ENCODE assay signal across 13 mouse cellular contexts in genomic region chr10:3271036-3271435, GRCm38 (mm10). TPM values are rescaled to one million over a fixed set of nuclear protein-coding genes. Genes with fewer than 3 reads are reported as not detected.
DNase-seq lines count a peak whose midpoint lies in the region; ATAC-seq lines count a peak whose summit lies in the region.
"Had no signal": no experiment of that assay in that cellular context is flagged by ENCODE, and none has a peak within 500 bp of the region (broad histone marks: within the 10 kb centered on the region; RNA-seq: fewer than 3 reads in every experiment).

No protein-coding gene starts in this region.

- H3K9me3 ChIP-seq in intestine, embryonic 15.5 days = no peaks in the 10 kb centered on the region
- H3K9me3 ChIP-seq in liver, embryonic 15.5 days (replicated peaks) = no peaks in the 10 kb centered on the region
- no peaks in the 10 kb centered on the region for H3K9me3 ChIP-seq in forebrain, embryonic 16.5 days (ENCODE audit: control insufficient read depth, low read length)
- H3K9me3 ChIP-seq: embryonic facial prominence, embryonic 13.5 days had no signal

- 44% methylated on average over 4 of the region's 4 CpGs for WGBS in intestine, embryonic 15.5 days
- WGBS in liver, embryonic 15.5 days (ENCODE audit: insufficient replicate concordance) = 22% methylated on average over 3 of the region's 4 CpGs
- 81% methylated on average over 3 of the region's 4 CpGs for WGBS in forebrain, embryonic 16.5 days

- H3K27ac ChIP-seq in intestine, embryonic 15.5 days = no peak overlapping the region
- no peak overlapping the region for H3K27ac ChIP-seq in liver, embryonic 15.5 days (replicated peaks)
- H3K27ac ChIP-seq in forebrain, embryonic 16.5 days (ENCODE audit: low read length) = no peak overlapping the region
- H3K27ac ChIP-seq: embryonic facial prominence, embryonic 13.5 days had no signal

- H3K27me3 ChIP-seq in intestine, embryonic 15.5 days (replicated peaks) = no peaks in the 10 kb centered on the region
- no peaks in the 10 kb centered on the region for H3K27me3 ChIP-seq in liver, embryonic 15.5 days
- H3K27me3 ChIP-seq in forebrain, embryonic 16.5 days (replicated peaks; ENCODE audit: control insufficient read depth, insufficient read depth, low read length) = no peaks in the 10 kb centered on the region
- H3K27me3 ChIP-seq: embryonic facial prominence, embryonic 13.5 days had no signal

- no peak overlapping the region for H3K9ac ChIP-seq in intestine, embryonic 15.5 days
- no peak overlapping the region for H3K9ac ChIP-seq in liver, embryonic 15.5 days
- no peak overlapping the region for H3K9ac ChIP-seq in forebrain, embryonic 16.5 days (replicated peaks; ENCODE audit: low read depth, low read length)
- H3K9ac ChIP-seq: embryonic facial prominence, embryonic 13.5 days had no signal

- H3K4me2 ChIP-seq in intestine, embryonic 15.5 days (replicated peaks) = no peak overlapping the region
- no peak overlapping the region for H3K4me2 ChIP-seq in liver, embryonic 15.5 days
- no peak overlapping the region for H3K4me2 ChIP-seq in forebrain, embryonic 16.5 days (ENCODE audit: low read length)
- H3K4me2 ChIP-seq: embryonic facial prominence, embryonic 13.5 days had no signal

- peak; percentile 80 for ATAC-seq in intestine, embryonic 15.5 days
- peak; percentile 90 for ATAC-seq in liver, embryonic 15.5 days (ENCODE audit: insufficient read depth)
- peak; percentile 90 for ATAC-seq in megakaryocyte progenitor cell, adult 5-6 weeks (replicated peaks; ENCODE audit: poor library complexity)
- ATAC-seq in forebrain, embryonic 16.5 days = no peak

- peak; percentile 9 for DNase-seq in kidney, adult 9 months
- DNase-seq in kidney, adult 18-20 months = no peak
- DNase-seq in layer of hippocampus, adult 9-10 months (ENCODE audit: low spot score) = no peak
- no peak for DNase-seq in thymus, postnatal 10 days (ENCODE audit: low spot score in 2 of 2)
- DNase-seq: cerebellum, adult 18-20 months; heart, postnatal 14 days had no signal

- H3K4me3 ChIP-seq in intestine, embryonic 15.5 days (replicated peaks) = no peak overlapping the region
- H3K4me3 ChIP-seq in liver, embryonic 15.5 days (replicated peaks) = no peak overlapping the region
- no peak overlapping the region for H3K4me3 ChIP-seq in forebrain, embryonic 16.5 days (replicated peaks; ENCODE audit: low read length)
- H3K4me3 ChIP-seq: embryonic facial prominence, embryonic 13.5 days had no signal

- H3K4me1 ChIP-seq in intestine, embryonic 15.5 days (replicated peaks) = no peaks in the 10 kb centered on the region
- no peaks in the 10 kb centered on the region for H3K4me1 ChIP-seq in liver, embryonic 15.5 days (replicated peaks)
- no peaks in the 10 kb centered on the region for H3K4me1 ChIP-seq in forebrain, embryonic 16.5 days (replicated peaks; ENCODE audit: control insufficient read depth, insufficient read depth, low read length)
- H3K4me1 ChIP-seq: embryonic facial prominence, embryonic 13.5 days had no signal

- H3K36me3 ChIP-seq in intestine, embryonic 15.5 days = no peaks in the 10 kb centered on the region
- no peaks in the 10 kb centered on the region for H3K36me3 ChIP-seq in liver, embryonic 15.5 days (replicated peaks)
- H3K36me3 ChIP-seq in forebrain, embryonic 16.5 days (ENCODE audit: control insufficient read depth, insufficient read depth) = no peaks in the 10 kb centered on the region
- H3K36me3 ChIP-seq: embryonic facial prominence, embryonic 13.5 days had no signal

RNA-seq across cellular contexts. Expression of gene H60c, which starts 3.5 kb away (rescaled TPM):
- 0.05 and 0.24 TPM in 2 replicates for polyA plus RNA-seq in intestine, embryonic 15.5 days (2015; fragmentation: Nextera tagmentation; extraction: Ambion mirVana)
- polyA plus RNA-seq in liver, embryonic 15.5 days (2015; fragmentation: Nextera tagmentation; extraction: Ambion mirVana) = not detected in 2 replicates
- not detected in 2 replicates for total RNA-seq in megakaryocyte progenitor cell, adult 5-6 weeks (2015)
- not detected in 2 replicates for total RNA-seq in megakaryocyte progenitor cell, adult 5-6 weeks (2017)
- not detected in 2 replicates for polyA plus RNA-seq in forebrain, embryonic 16.5 days (2015; fragmentation: Nextera tagmentation; extraction: Ambion mirVana)
- total RNA-seq: heart, postnatal 14 days; layer of hippocampus, postnatal 10 days had no signal
- polyA plus RNA-seq: neural tube, embryonic 11.5 days had no signal
